Mouse (Mus musculus) v-Abl transformed pro-B cells (cell line): ENCODE measurements around the gene Ccdc124.

Experiments used
- in situ Hi-C, 2 experiments: fragments of 400-800 bp; cut with MboI; formaldehyde crosslinking; loops; one replicate each; pipeline ENCODE4 v1.15.1; 2025; ENCODE audit not compliant: unreplicated experiment in 2 of 2

Ccdc124 gene

DNA sequence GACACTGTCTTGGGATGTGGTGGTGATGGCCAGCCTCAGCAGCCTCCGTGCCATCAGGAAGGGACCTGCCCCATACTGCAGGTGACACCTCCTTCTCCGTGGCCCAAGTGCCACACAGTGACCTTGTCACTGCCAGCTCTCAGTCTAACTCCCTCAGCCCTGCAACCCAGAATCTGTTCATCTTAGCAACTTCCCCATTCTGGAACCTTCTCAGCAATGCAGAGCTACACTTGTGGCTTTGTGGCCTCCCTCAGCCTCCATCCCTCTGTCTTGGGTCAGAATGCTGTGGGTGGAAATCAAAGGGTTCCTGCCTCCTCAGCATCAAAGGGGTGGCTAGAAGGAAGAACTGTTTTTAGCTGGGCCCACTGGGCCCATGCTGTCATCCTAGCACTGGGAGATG, 19.9 kb downstream of the Ccdc124 start:
- in situ Hi-C loops, result no loop called here

DNA sequence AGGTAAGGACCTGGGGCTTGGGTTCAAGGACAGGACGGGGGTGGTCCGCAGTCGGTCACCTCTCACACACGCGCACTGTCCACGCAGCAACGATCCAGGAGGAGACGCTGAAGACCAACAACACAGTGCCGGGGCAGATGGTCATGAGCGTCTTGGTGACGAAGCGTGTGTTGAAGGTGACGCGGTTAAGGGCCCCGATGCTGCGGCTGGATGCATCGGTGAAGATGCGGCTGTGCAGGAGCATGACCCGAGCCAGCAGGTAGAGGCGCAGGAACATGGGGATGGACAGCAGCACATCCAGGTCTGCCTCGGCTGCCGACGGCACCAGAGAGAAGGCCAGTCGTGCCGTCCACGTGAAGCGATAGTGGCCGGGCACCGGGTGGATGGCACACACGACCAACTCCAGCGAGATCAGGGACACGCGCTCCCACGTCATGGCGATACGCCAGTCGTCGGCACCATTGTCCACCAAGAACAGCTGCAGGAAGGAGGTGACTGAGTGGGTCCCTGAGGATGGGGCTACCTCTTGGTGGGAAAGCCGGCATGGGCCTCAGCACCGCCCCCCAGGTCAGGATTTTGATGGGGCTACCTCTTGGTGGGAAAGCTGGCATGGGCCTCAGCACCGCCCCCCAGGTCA, 21.0 kb downstream of the Ccdc124 start:
- in situ Hi-C loops, result no loop called here

DNA sequence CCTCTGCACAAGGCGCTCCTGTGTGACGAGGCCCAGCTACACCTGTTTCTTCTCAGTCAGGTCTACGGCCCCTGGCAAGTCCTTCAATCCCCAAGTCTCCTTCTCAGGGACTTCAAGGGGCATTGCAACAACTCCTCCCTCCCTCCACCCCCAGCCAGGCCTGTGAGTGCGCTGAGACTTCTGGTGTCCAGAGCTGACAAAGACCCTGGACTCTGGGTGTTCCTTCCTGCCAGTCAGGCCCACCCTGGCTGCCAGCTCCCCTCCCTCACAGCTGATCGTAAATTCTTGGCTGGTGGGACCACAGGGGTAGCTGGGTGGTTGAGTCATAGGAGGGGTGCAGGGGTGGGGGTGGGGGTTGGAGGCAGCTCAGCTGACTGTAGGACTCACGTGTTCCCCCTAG, 21.9 kb downstream of the Ccdc124 start:
- in situ Hi-C loops, result no loop called here

DNA sequence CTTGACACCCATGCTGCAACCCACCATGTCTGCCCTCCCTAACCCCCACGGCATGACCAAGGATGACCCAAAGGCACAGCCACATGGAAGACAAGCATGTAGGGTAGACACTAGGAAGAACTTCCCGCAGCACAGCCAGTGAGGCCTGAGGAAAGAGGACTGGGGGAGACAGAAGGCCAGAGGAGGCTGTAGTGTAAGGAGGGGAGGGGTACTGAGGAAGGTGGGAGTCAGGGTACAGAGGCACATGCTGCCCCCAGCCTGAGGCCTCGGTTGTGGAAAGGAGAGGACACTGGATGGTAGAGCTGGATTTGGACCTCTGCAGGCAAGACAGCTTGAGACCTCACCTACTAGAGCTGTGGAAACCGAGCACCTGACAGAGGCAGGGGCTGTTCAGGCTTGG, 22.8 kb downstream of the Ccdc124 start:
- in situ Hi-C loops, result no loop called here

DNA sequence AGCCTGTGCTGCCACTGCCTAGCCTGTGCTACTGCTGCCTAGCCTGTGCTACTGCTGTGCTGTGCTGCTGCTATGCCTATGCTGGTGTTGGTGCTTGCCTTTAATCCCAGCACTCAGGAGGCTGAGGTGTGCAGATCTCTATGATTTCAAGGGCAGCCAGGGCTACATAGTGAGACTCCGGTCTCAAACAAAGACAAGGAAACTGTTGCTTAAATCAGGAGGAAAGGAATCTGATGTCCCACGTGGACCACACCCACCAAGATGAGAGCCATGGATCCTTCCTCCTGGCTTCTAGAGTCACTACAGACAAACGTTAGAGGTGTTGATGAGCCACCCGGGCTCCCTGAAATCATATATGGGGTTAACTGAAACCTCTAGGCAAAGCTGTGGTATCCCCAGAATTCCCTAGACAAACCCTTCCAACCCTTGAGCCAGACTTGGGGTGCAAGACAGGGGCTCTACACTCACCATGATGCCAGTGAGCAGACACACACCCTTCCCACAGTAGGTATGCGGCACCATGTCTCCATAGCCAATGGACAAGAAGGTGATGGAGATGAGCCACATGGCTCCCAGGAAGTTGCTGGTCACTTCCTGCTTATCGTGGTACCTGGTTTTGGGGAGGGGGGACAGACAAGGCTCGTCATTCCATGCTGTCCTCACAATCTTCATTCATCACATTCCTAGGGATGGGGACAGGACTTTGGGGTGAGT, 23.4 kb downstream of the Ccdc124 start:
- in situ Hi-C loops, result no loop called here

DNA sequence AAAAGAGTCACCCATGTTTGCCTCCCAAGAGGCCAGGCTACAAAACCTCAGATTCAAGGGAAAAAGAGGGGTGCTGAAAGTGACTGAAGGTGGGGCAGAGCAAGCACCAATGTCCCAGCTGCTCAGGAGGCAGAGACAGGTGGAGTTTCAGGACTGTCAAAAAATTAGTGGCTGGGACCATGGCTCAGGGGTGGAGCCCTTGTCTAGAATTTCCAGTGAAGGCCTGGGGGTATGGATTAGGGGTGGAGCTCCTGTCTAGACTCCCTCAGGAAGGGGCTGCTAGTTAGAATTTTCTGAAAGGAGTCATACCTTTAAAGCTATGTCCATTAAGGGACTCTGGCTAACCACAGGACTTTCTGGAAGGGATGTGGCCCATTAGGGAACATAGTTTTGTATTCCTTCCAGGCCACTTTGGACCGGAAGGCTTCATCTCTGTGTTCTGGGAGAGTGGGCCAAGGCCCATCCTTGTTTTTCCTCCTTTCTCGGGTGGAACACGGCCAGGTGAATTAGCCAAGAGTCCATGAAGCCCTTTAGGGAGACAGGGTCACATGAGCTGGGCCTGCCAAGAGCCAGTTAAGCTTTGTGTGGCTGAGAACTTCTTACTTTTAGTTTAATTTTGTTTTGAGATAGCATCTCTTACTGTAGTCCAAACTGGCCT, 24.3 kb downstream of the Ccdc124 start:
- in situ Hi-C loops, result loop anchor here (10.0 kb wide), 1 partner anchor 235 kb away; the partner anchor contains the start of gene Lrrc25 (in 2 of the 2)

GRCm38 (mm10) chr8:70846371-70847154, 27.2 kb downstream of the Ccdc124 start:
- in situ Hi-C loops, result loop anchor here (10.0 kb wide), 1 partner anchor 232 kb away; the partner anchor contains the start of gene Lrrc25 (in 2 of the 2)

DNA sequence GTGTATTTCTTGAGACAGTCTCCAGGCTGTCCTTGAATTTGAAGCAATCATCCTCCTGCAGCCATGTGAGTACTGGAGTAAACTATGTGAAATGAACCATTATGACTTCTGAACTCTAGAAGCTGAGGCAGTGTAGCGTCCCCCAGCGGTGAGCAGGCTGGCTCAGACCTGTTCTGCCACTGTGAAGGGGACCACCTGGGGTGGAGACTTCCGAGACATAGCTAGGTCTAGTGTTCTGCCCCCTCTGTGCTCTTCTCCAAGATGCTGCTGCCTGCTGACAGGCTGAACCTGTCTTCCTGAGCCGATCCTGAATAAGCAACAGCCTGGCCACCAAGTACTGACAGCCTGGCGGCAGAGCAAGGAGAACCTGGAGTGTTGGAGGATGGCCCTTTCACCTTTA, 28.6 kb downstream of the Ccdc124 start:
- in situ Hi-C loops, result loop anchor here (10.0 kb wide), 1 partner anchor 230 kb away; the partner anchor contains the start of gene Lrrc25 (in 2 of the 2)

DNA sequence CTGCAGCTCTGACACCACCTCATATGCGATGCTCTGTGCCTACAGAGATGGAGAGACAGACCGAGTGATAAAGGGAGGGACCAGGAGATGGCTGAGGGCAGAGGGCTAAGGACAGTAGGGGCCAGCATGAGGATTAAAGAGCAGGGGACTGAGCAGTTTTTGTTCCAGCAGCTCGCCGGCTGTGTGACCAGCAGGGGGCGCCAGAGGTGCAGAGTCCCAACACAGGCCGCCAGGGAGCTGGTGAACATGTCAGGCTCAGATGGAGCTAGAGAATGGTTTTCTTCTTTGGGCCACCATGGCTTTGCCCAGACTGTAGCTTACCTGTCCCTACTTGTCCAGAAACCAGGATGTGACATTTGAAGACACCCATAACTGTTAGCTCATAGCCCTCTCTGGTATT, 29.2 kb downstream of the Ccdc124 start:
- in situ Hi-C loops, result loop anchor here (5.0 to 10.0 kb wide), 4 partner anchors 77 to 230 kb away; partner anchors contain the start of genes Lrrc25 (in 2 of the 2) and Gm3336 (in 1 of the 2)

DNA sequence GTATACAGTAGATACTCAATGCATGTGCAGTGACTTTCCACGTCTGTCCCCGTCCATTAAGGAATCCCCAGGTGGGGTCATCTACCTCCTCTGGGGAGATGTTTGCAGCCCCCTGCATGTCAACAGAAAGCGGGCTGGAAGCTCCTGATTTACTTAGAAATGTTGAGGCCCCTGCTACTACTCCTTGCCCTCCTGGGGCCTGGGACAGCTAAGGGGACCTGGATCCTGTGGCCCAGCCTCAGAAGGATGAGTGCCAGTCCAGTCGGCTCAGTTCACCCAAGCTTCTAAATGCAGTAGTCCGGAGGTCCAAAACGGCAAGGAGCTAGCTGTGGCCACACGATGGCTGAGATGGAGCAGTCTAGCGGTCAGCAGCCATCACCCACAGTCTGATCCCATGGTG, 29.8 kb downstream of the Ccdc124 start:
- in situ Hi-C loops, result loop anchor here (5.0 to 10.0 kb wide), 4 partner anchors 77 to 229 kb away; partner anchors contain the start of genes Lrrc25 (in 2 of the 2) and Gm3336 (in 1 of the 2)

DNA sequence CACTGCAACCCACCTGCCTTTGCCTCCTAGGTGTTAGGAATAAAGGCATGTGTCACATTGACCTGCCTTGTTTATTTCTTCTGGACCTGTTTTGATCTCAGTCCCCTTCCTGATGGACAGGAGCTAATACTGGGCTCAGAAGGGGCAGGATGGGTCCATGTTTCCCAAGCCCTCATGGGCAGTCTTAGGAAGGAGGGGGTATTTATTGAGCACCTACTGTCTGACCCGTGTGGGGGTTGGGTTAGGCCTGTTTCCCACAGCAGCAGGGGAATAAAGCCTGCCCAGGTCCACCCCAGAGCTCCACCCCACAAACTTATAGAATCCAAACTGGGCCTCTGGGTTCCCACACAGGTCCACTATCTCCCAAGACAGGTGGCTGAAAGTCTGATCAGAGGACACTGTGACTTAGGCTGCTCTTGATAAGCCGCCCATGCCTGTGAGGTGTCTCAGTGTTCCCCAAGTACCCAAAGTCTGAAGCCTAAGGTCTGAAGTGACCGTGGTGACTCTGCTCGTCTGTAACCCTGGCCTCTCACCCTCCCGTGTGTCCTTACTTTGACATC, 30.4 kb downstream of the Ccdc124 start:
- in situ Hi-C loops, result loop anchor here (5.0 to 10.0 kb wide), 4 partner anchors 76 to 228 kb away; partner anchors contain the start of genes Lrrc25 (in 2 of the 2) and Gm3336 (in 1 of the 2)

GRCm38 (mm10) chr8:70842484-70842883, 31.3 kb downstream of the Ccdc124 start:
- in situ Hi-C loops, result loop anchor here (5.0 to 10.0 kb wide), 4 partner anchors 75 to 228 kb away; partner anchors contain the start of genes Lrrc25 (in 2 of the 2) and Gm3336 (in 1 of the 2)

- in situ Hi-C loops, result loop anchor here (5.0 to 10.0 kb wide), 4 partner anchors 74 to 227 kb away; partner anchors contain the start of genes Lrrc25 (in 2 of the 2) and Gm3336 (in 1 of the 2)
Observed at GRCm38 (mm10) chr8:70841147-70842072, 32.3 kb downstream of the Ccdc124 start.

DNA sequence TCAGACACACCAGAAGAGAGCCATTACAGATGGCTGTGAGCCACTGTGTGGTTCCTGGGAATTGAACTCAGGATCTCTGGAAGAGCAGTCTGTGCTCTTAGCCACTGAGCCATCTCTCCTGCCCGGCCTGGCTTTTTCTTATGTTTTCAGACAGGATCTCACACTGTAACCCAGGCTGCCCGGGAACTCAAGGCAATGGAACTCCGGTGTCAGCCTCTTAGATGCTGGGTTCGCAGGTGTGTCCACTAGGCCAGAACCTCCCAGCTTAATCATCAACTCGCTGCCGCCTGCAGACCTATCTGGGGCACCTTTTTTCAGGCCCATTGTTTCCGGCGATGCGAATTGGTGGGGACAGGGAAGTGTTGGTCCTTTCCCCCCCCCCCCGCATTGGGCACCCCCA, 33.1 kb downstream of the Ccdc124 start:
- in situ Hi-C loops, result loop anchor here (5.0 to 10.0 kb wide), 4 partner anchors 73 to 226 kb away; partner anchors contain the start of genes Lrrc25 (in 2 of the 2) and Gm3336 (in 1 of the 2)

DNA sequence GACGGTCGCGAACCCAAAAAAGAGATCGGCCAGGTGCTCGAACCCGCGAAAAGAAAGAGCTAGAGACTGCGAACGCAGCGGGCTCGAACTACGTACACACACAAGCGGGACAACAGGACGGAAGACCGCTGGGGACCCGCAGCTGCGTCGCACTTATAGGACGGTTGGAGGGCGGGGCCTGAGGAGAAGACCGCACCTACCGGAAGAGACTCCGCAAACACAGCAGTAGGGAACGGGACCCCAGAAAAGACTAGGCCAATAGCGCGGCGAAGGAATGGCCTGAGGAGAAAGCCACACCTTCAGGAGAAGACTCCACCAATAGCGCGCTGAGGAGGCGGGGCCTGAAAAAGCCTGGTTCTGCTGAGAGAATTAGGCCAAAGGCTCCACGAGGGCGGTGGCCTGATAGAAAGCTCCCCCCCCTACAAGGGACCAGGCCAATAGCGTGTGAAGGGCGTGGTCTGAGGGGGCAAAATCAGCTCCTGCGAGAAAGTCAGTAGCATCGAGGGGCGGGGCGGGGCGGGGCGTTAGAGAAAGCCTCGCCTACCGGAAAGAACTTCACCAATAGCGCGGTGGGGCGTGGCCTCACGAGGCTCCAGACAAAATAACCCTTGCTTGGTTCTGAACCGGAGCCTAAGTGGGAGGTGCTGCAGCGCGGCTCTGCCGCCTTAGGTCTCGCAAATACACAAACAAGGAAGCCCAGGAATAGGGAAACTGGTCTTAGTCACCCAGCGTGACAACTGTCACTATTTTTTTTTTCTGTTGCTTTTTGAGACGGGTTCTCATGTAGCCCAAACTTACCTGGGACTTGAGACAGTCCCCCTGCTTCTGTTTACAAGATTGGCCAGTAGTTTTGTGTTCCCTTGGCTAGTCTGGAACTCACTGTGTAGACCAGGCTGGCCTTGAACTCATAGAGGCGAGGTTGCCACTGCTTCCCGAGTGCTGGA, 34.1 kb downstream of the Ccdc124 start, which contains the start of gene Arrdc2:
Arrdc2 (minus strand) TSS at position 313 of the 944 bp plus-strand sequence.
- in situ Hi-C loops, result loop anchor here (5.0 to 10.0 kb wide), 5 partner anchors 37 to 225 kb away; partner anchors contain the start of genes Lrrc25 (in 2 of the 2) and Gm3336 (in 1 of the 2)

- in situ Hi-C loops, result loop anchor here (5.0 kb wide), 1 partner anchor 37 kb away; no protein-coding TSS in a partner anchor
Observed at GRCm38 (mm10) chr8:70838654-70839407, 34.9 kb downstream of the Ccdc124 start.
